Mouse (Mus musculus) C2C12 (cell line): ENCODE results near the gene Rnf144b.

Source experiments
- CEBPB ChIP-seq: IDR thresholded peaks from one replicate; pipeline ENCODE4 v1.6.1; 2011; ENCODE audit warnings: low read depth, mild to moderate bottlenecking, control low read depth, moderate library complexity
- CTCF ChIP-seq: IDR thresholded peaks from one replicate; pipeline ENCODE4 v1.5.1; 2011; ENCODE audit not compliant: control insufficient read depth, insufficient read depth, insufficient read length
- MAX ChIP-seq: IDR thresholded peaks from one replicate; pipeline ENCODE4 v1.6.1; 2011; ENCODE audit warnings: mild to moderate bottlenecking, control low read depth
- MYOD1 ChIP-seq: IDR thresholded peaks from one replicate; pipeline ENCODE4 v1.6.1; 2011; ENCODE audit warnings: low read depth; ENCODE audit not compliant: control insufficient read depth, insufficient read length
- MYOG ChIP-seq: IDR thresholded peaks from one replicate; pipeline ENCODE4 v1.6.1; 2011; ENCODE audit not compliant: control insufficient read depth, insufficient read length; ENCODE audit errors: extremely low read depth
- USF1 ChIP-seq: IDR thresholded peaks from one replicate; pipeline ENCODE4 v1.6.1; 2011; ENCODE audit warnings: low read depth, mild to moderate bottlenecking, control low read depth, moderate library complexity

DNA sequence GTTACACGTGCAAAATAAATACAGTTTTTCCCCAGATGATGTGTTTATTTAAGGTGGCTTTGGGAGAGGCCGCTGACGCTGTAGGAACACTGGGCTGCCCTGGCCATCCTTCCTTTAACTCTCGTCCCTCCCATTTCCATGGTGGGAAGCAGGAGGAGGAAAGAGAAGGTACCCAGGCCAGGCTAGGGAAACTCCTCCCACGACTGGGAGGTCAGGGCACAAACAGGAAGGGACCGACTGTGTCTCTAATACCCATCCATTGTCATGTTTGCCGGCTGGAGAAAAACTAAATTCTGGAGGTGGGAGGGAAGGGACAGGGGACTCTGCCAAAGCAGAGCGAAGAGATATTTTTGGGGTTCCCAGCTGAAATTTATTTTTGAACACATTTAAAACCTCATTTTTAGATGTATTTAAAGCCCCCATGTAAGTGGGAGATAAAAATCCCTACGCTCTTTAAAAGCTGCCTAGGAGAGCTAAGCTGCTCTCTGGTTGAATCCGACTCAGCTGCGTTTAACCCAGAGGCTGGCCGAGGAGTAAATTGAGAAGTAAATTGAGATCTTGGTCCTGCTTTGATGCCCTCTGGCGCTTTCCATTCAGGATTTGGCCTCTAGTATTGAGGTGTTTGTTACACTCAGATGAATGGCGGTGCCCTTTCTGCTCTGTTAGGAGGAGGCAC, 102.3 kb downstream of the Rnf144b start:
- no peak for TF ChIP-seq MAX
- TF ChIP-seq CTCF, result no peak
- TF ChIP-seq MYOD1, result no peak
- TF ChIP-seq MYOG, result no peak
- TF ChIP-seq CEBPB, result no peak
- no peak for TF ChIP-seq USF1
